Mouse (Mus musculus) heart, postnatal 4 days (tissue): ENCODE measurements around the gene Hrk. TPM values are rescaled to one million over a fixed set of nuclear protein-coding genes. Genes with fewer than 3 reads are reported as not detected.

ENCODE experiments used
- DNase-seq: peaks from one replicate; pipeline ENCODE4 v3.0.0; 2021
- total RNA-seq, 2 experiments: library from RNA; stranded (reverse); gene quantifications; 2 replicates each; pipeline ENCODE4 v1.2.3; 2021

The Hrk gene
- total RNA-seq, 2 experiments from 2014 or later = 0.09 to 0.31 TPM

GRCm38 (mm10) chr5:118165462-118165861, 1.0 kb downstream of the Hrk start:
- no peak for DNase-seq

GRCm38 (mm10) chr5:118167561-118167995, 3.1 kb downstream of the Hrk start:
- no peak for DNase-seq

GRCm38 (mm10) chr5:118169222-118170221, 5.1 kb downstream of the Hrk start:
- peak; percentile 18 for DNase-seq

- DNase-seq = peak; percentile 42
Measured at GRCm38 (mm10) chr5:118170888-118171529, 6.6 kb downstream of the Hrk start.

GRCm38 (mm10) chr5:118171665-118172064, 7.2 kb downstream of the Hrk start:
- no peak for DNase-seq

GRCm38 (mm10) chr5:118172078-118172723, 7.8 kb downstream of the Hrk start:
- DNase-seq = no peak

- no peak for DNase-seq
Measured at GRCm38 (mm10) chr5:118174310-118175009, 10.0 kb downstream of the Hrk start.

GRCm38 (mm10) chr5:118175137-118175536, 10.7 kb downstream of the Hrk start:
- DNase-seq = no peak

- no peak for DNase-seq
Measured at GRCm38 (mm10) chr5:118177640-118178039, 13.2 kb downstream of the Hrk start.

- DNase-seq = no peak
Measured at GRCm38 (mm10) chr5:118186903-118187633, 22.6 kb downstream of the Hrk start.

- DNase-seq = no peak
Measured at GRCm38 (mm10) chr5:118188356-118188755, 23.9 kb downstream of the Hrk start.

- DNase-seq = no peak
Measured at GRCm38 (mm10) chr5:118190491-118190890, 26.0 kb downstream of the Hrk start.

GRCm38 (mm10) chr5:118192221-118192620, 27.8 kb downstream of the Hrk start:
- DNase-seq = no peak

- DNase-seq = no peak
Measured at GRCm38 (mm10) chr5:118197421-118197820, 33.0 kb downstream of the Hrk start.

- no peak for DNase-seq
Measured at GRCm38 (mm10) chr5:118199670-118200069, 35.2 kb downstream of the Hrk start.

- DNase-seq = no peak
Measured at GRCm38 (mm10) chr5:118204675-118205440, 40.4 kb downstream of the Hrk start.

- DNase-seq = no peak
Measured at GRCm38 (mm10) chr5:118205852-118206251, 41.4 kb downstream of the Hrk start.

GRCm38 (mm10) chr5:118214012-118214411, 49.6 kb downstream of the Hrk start:
- no peak for DNase-seq

GRCm38 (mm10) chr5:118214418-118215154, 50.1 kb downstream of the Hrk start:
- peak; percentile 90 for DNase-seq

GRCm38 (mm10) chr5:118217410-118217809, 53.0 kb downstream of the Hrk start:
- peak; percentile 27 for DNase-seq
